Mouse (Mus musculus): ENCODE results near the gene B3gnt3. TPM values are rescaled to one million over a fixed set of nuclear protein-coding genes. Genes with fewer than 3 reads are reported as not detected.

The B3gnt3 gene
- polyA plus RNA-seq (2015; fragmentation: Nextera tagmentation; extraction: Ambion mirVana), result 0.47 and 0.90 TPM in 2 replicates

DNA sequence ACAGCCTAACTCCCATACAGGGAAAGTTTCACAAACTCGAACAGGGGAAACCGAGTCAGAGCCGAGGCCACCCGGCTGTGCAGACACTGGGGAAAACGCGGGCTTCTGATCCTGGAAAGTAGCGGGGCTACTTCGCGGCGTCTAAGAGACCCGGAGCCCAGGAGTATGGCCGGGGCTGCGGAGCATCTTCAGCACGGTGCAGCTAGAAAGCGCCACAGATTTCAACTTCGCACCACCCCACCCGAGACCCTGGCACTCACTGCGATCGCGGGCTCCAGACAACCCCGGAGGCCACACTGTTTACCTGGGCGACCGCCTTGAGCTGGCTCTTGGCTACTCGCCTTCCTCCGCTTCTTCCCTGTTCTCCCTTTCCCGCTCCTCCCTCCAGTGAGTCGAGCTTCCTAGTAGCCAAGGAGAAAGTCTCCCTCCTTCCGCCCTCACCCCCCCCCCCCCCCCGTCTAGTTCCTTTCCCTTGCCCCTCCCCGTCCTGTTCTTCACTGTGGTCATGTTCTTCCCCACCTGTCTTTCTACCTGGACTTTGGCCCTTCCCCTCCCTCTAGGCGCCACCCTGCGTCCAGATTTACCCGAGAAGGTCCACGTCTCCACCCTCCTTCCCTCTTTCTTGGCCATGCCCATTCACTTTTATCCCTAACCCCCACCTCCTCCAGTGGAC lies at the start of gene B3gnt3:
Gene B3gnt3 (minus strand): TSS at position 376 of the 673 bp plus-strand sequence.

DNA sequence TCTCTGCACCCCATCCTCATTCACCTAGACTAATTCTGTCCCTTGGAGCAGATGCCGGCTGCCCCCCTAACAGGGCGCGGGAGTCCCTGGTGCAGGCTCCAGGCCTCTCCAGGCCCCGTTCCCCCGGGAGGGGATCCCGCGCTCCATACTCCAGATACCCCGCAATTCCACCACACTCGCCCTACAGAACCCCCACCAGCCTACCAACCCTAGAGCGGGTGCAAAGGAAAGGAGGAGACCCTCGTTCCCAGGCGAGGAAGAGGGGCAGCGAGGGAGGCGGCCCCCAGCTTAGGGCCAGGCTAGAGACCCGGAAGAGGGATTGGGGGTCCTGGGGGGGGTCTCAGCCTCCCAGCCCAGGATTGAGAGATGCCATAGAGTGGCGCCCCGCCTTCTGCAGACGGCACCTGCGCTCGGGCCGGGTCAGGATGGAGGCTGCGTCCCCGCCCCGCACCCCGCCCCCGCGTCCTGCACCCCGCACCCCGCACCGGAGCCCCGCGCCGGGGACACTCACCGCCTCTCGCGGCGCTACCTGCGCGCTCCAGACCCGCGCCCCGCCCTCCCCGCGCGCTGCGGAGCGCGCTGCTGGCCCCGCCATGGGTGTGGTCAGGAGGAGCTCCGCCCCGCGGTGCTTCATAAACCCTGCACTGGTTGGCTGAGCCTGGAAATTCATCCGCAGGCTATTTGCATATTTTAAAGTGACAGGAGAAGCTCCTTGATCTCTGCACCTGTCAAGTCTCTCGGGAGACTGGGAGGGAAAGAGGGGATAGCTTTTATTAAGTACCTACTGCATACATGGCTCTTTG lies 23.7 kb upstream of the B3gnt3 start, which contains the start of gene Fcho1:
Gene Fcho1 (minus strand): TSS at position 595 of the 803 bp plus-strand sequence.

DNA sequence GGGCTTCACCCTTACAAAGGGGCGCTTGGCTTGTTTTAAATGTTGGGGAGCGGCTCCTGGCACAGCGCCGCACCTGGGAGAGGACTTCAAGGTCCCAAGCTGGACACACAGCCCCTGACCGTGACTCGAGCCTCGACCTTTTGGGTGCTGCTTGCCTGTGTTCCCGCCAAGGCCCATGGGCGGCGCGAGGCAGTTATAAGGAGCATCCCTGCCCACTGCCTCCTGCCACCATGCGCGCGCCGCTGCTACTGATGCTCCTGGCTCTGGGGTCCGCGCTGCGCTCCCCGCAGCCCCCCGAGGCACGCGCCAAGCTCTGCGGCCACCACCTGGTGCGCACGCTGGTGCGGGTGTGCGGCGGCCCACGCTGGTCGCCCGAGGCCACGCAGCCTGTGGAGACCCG lies 12.6 kb downstream of the B3gnt3 start, which contains the start of gene Insl3:
Gene Insl3 (plus strand): TSS at position 187 of the 400 bp plus-strand sequence.

DNA sequence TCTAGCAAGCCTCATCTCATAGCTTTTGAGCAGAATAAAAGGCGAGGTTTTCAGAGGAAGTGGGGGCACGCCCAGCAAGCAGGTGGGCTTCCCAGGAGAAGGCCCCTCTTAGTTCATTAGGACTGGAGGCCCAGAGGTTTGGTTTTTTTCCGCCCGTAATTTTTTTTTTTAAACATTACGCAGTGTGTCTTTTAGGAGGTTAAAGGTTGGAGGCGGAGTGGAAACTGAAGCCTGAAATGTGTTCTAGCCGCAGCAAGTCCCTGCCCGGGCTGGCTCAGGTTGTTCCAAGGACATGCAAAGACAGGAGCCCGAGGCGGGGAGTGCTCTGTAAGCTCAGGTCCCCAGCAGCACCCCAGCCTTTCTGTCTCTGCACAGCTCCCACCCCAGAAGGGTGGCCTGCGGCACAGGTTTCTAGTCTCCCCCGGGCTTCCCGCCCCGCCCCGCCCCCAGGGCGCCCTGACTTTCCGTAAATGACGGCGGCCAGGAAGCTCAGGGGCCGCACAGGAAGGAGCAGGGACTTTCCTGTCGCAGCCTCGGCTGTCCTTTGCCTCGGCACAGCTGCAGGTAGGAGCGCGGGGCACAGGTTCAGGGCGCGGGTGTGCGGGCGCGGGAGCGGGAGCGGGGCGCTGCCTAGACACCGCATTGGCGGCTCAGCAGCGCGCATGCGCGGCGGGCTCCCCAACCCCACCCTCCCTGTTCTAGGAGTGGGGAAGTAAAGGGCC lies 25.4 kb downstream of the B3gnt3 start, which contains the start of gene Jak3:
Gene Jak3 (plus strand): TSS at position 277 of the 722 bp plus-strand sequence.

DNA sequence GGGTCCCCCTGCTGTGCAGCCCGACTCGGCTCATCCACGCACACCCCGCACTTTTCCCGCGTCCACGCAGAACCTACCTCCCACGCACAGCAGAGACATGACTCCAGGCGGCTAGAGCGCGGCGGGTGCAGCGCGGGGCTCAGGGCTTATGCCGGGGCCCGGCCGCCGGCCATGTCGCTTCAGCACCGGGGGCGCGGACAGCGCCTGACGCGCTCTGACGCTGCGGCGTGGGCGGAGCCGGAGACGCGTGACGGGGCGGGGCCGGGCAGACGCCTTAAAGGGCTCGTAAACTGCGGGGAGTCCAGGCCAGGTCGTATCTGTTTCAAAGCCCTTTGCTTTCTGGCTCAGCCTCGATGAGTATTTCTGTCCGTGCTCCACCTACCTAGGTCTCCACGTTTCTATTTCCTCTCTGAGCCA lies 30.0 kb downstream of the B3gnt3 start, which contains the start of gene Unc13a:
Gene Unc13a (minus strand): TSS at position 209 of the 417 bp plus-strand sequence.

Other genes starting within 250 kb of the B3gnt3 start
- 185 and 196 TPM in 2 replicates for gene Abhd8, start 238.1 kb downstream of the B3gnt3 start, polyA plus RNA-seq (2015; fragmentation: Nextera tagmentation; extraction: Ambion mirVana)
- 148 and 173 TPM in 2 replicates for gene Mrpl34, start 236.8 kb downstream of the B3gnt3 start, polyA plus RNA-seq (2015; fragmentation: Nextera tagmentation; extraction: Ambion mirVana)
- 259 and 265 TPM in 2 replicates for gene Dda1, start 232.6 kb downstream of the B3gnt3 start, polyA plus RNA-seq (2015; fragmentation: Nextera tagmentation; extraction: Ambion mirVana)
- 8.4 and 10.0 TPM in 2 replicates for gene Ano8, start 215.8 kb downstream of the B3gnt3 start, polyA plus RNA-seq (2015; fragmentation: Nextera tagmentation; extraction: Ambion mirVana)
- 18.4 and 18.7 TPM in 2 replicates for gene Gtpbp3, start 213.7 kb downstream of the B3gnt3 start, polyA plus RNA-seq (2015; fragmentation: Nextera tagmentation; extraction: Ambion mirVana)
- gene Plvap, start 190.0 kb downstream of the B3gnt3 start, polyA plus RNA-seq (2015; fragmentation: Nextera tagmentation; extraction: Ambion mirVana), result 15.4 and 15.8 TPM in 2 replicates
- not detected in 2 replicates for gene Ccdc194, start 176.1 kb downstream of the B3gnt3 start, polyA plus RNA-seq (2015; fragmentation: Nextera tagmentation; extraction: Ambion mirVana)
- gene Bst2, start 164.3 kb downstream of the B3gnt3 start, polyA plus RNA-seq (2015; fragmentation: Nextera tagmentation; extraction: Ambion mirVana), result 24.3 and 26.4 TPM in 2 replicates
- 89.4 and 91.4 TPM in 2 replicates for gene Mvb12a, start 158.9 kb downstream of the B3gnt3 start, polyA plus RNA-seq (2015; fragmentation: Nextera tagmentation; extraction: Ambion mirVana)
- gene Tmem221, start 142.9 kb downstream of the B3gnt3 start, polyA plus RNA-seq (2015; fragmentation: Nextera tagmentation; extraction: Ambion mirVana), result 0.28 and 0.40 TPM in 2 replicates
- gene Nxnl1, start 135.2 kb downstream of the B3gnt3 start, polyA plus RNA-seq (2015; fragmentation: Nextera tagmentation; extraction: Ambion mirVana), result 0.05 and 0.17 TPM in 2 replicates
- gene Slc27a1, start 132.9 kb downstream of the B3gnt3 start, polyA plus RNA-seq (2015; fragmentation: Nextera tagmentation; extraction: Ambion mirVana), result 143 and 156 TPM in 2 replicates
- gene Pgls, start 109.6 kb downstream of the B3gnt3 start, polyA plus RNA-seq (2015; fragmentation: Nextera tagmentation; extraction: Ambion mirVana), result 262 and 266 TPM in 2 replicates
- gene Fam129c, start 104.1 kb downstream of the B3gnt3 start, polyA plus RNA-seq (2015; fragmentation: Nextera tagmentation; extraction: Ambion mirVana), result 6.7 and 7.2 TPM in 2 replicates
- 64.4 and 77.9 TPM in 2 replicates for gene Colgalt1, start 90.8 kb downstream of the B3gnt3 start, polyA plus RNA-seq (2015; fragmentation: Nextera tagmentation; extraction: Ambion mirVana)
- gene Unc13a, start 30.0 kb downstream of the B3gnt3 start, polyA plus RNA-seq (2015; fragmentation: Nextera tagmentation; extraction: Ambion mirVana), result 15.7 and 19.2 TPM in 2 replicates
- 7.6 and 8.0 TPM in 2 replicates for gene Jak3, start 25.5 kb downstream of the B3gnt3 start, polyA plus RNA-seq (2015; fragmentation: Nextera tagmentation; extraction: Ambion mirVana)
- 1.5 and 2.0 TPM in 2 replicates for gene Insl3, start 12.6 kb downstream of the B3gnt3 start, polyA plus RNA-seq (2015; fragmentation: Nextera tagmentation; extraction: Ambion mirVana)
- 56.6 and 70.9 TPM in 2 replicates for gene Fcho1, start 23.9 kb upstream of the B3gnt3 start, polyA plus RNA-seq (2015; fragmentation: Nextera tagmentation; extraction: Ambion mirVana)
- 5.1 and 5.7 TPM in 2 replicates for gene Zfp709, start 180.2 kb upstream of the B3gnt3 start, polyA plus RNA-seq (2015; fragmentation: Nextera tagmentation; extraction: Ambion mirVana)
- gene Zfp882, start 206.8 kb upstream of the B3gnt3 start, polyA plus RNA-seq (2015; fragmentation: Nextera tagmentation; extraction: Ambion mirVana), result 10.9 and 11.4 TPM in 2 replicates
- gene Zfp617, start 206.8 kb upstream of the B3gnt3 start, polyA plus RNA-seq (2015; fragmentation: Nextera tagmentation; extraction: Ambion mirVana), result 26.3 and 26.8 TPM in 2 replicates
- 12.7 and 13.6 TPM in 2 replicates for gene Zfp961, start 249.2 kb upstream of the B3gnt3 start, polyA plus RNA-seq (2015; fragmentation: Nextera tagmentation; extraction: Ambion mirVana)